Mouse (Mus musculus): Measurements from ENCODE around the gene Gm49321.

GRCm38 (mm10) chr12:73898281-73898680, 39.2 kb upstream of the Gm49321 start:
- TF ChIP-seq CTCF (IDR thresholded peaks at IDR 0.05; ENCODE audit: low read depth) = no peak
- TF ChIP-seq EP300 (IDR thresholded peaks at IDR 0.05; ENCODE audit: low read depth) = no peak

All from liver, embryonic 14.5 days (tissue).